In genomic region chr17:88346896-88347295, GRCm38 (mm10) we compare ENCODE assay signal across 22 mouse cellular contexts.
"Had no signal": no experiment of that assay in that cellular context is flagged by ENCODE, and none has a peak within 500 bp of the region (broad histone marks: within the 10 kb centered on the region; RNA-seq: fewer than 3 reads in every experiment).

No protein-coding gene starts in this region.

- H3K9me3 ChIP-seq: limb, embryonic 12.5 days; limb, embryonic 15.5 days; midbrain, embryonic 12.5 days; midbrain, embryonic 15.5 days; neural tube, embryonic 12.5 days; neural tube, embryonic 15.5 days; stomach, embryonic 15.5 days had no signal

- H3K36me3 ChIP-seq: limb, embryonic 12.5 days; limb, embryonic 15.5 days; midbrain, embryonic 12.5 days; midbrain, embryonic 15.5 days; neural tube, embryonic 12.5 days; neural tube, embryonic 15.5 days; stomach, embryonic 15.5 days had no signal

- H3K4me2 ChIP-seq: limb, embryonic 12.5 days; limb, embryonic 15.5 days; liver, embryonic 11.5 days; lung, embryonic 14.5 days; midbrain, embryonic 12.5 days; midbrain, embryonic 15.5 days; neural tube, embryonic 12.5 days; neural tube, embryonic 15.5 days; stomach, embryonic 15.5 days had no signal

- H3K4me3 ChIP-seq: limb, embryonic 12.5 days; limb, embryonic 15.5 days; midbrain, embryonic 12.5 days; midbrain, embryonic 15.5 days; neural tube, embryonic 12.5 days; neural tube, embryonic 15.5 days; stomach, embryonic 15.5 days had no signal

- ATAC-seq: liver, postnatal 0 days; lung, postnatal 0 days; midbrain, embryonic 15.5 days had no signal

- H3K27ac ChIP-seq: limb, embryonic 12.5 days; limb, embryonic 15.5 days; liver, embryonic 14.5 days; macrophage; midbrain, embryonic 12.5 days; midbrain, embryonic 15.5 days; neural tube, embryonic 12.5 days; neural tube, embryonic 15.5 days; stomach, embryonic 15.5 days had no signal

- H3K4me1 ChIP-seq: limb, embryonic 12.5 days; limb, embryonic 15.5 days; midbrain, embryonic 12.5 days; midbrain, embryonic 15.5 days; neural tube, embryonic 12.5 days; stomach, embryonic 15.5 days had no signal

- H3K9ac ChIP-seq: limb, embryonic 12.5 days; limb, embryonic 15.5 days; liver, embryonic 14.5 days; liver, postnatal 0 days; lung, embryonic 14.5 days; midbrain, embryonic 12.5 days; midbrain, embryonic 15.5 days; neural tube, embryonic 12.5 days; neural tube, embryonic 15.5 days; stomach, embryonic 15.5 days had no signal

- DNase-seq: kidney, adult 9 months; kidney, postnatal 14 days; kidney, postnatal 4 days; left cerebral cortex, postnatal 4 days; liver, postnatal 0 days; lung, embryonic 14.5 days; right cerebral cortex, adult 18-20 months; right cerebral cortex, postnatal 14 days; right cerebral cortex, postnatal 4 days; thymus, adult 18-20 months; thymus, postnatal 36 days had no signal

- H3K27me3 ChIP-seq: limb, embryonic 12.5 days; limb, embryonic 15.5 days; midbrain, embryonic 15.5 days; neural tube, embryonic 12.5 days; neural tube, embryonic 15.5 days; stomach, embryonic 15.5 days had no signal
